Mouse (Mus musculus) embryonic facial prominence, embryonic 12.5 days (tissue): Measurements from ENCODE around the gene Iqcf1. TPM values are rescaled to one million over a fixed set of nuclear protein-coding genes. Genes with fewer than 3 reads are reported as not detected.

Source experiments
- ATAC-seq: fragments of 200-750 bp; cut with Nextera tagmentation; 2 replicates; pipeline ENCODE4 v1.8.0; 2017; ENCODE audit not compliant: insufficient number of reproducible peaks, insufficient read depth, low FRiP score, low TSS enrichment
- H3K27ac ChIP-seq: fragments of 300-500 bp; sonication (generic); 2 replicates; pipeline ENCODE4 v1.5.1; 2016; ENCODE audit warnings: mild to moderate bottlenecking
- H3K27me3 ChIP-seq: fragments of 300-500 bp; sonication (generic); 2 replicates; pipeline ENCODE4 v1.6.1; 2016; ENCODE audit warnings: mild to moderate bottlenecking, moderate library complexity
- H3K36me3 ChIP-seq: fragments of 300-500 bp; sonication (generic); 2 replicates; pipeline ENCODE4 v1.6.1; 2016; ENCODE audit warnings: mild to moderate bottlenecking
- H3K4me1 ChIP-seq: fragments of 300-500 bp; sonication (generic); 2 replicates; pipeline ENCODE4 v1.6.1; 2016
- H3K4me2 ChIP-seq: fragments of 300-500 bp; sonication (generic); replicated peaks from 2 replicates; pipeline ENCODE4 v1.6.1; 2016; ENCODE audit warnings: mild to moderate bottlenecking, moderate library complexity
- H3K4me3 ChIP-seq: fragments of 300-500 bp; sonication (generic); 2 replicates; pipeline ENCODE4 v1.5.1; 2016; ENCODE audit warnings: mild to moderate bottlenecking
- H3K9ac ChIP-seq: fragments of 300-500 bp; sonication (generic); 2 replicates; pipeline ENCODE4 v1.6.1; 2016; ENCODE audit warnings: mild to moderate bottlenecking, moderate library complexity
- H3K9me3 ChIP-seq: fragments of 300-500 bp; sonication (generic); 2 replicates; pipeline ENCODE4 v1.6.1; 2016; ENCODE audit warnings: mild to moderate bottlenecking, moderate library complexity
- WGBS: fragments of 180-500 bp; shearing (Covaris S2); methylation state at CpG from one replicate; pipeline ENCODE4 v1.1.7; 2016; 5-methylcytosine and 5-hydroxymethylcytosine counted together
- polyA plus RNA-seq: library from polyadenylated mRNA; unstranded; fragments of >200 nt; fragmentation: Nextera tagmentation; extraction: Ambion mirVana; gene quantifications from 2 replicates; pipeline ENCODE4 v1.2.1, GENCODE M21; 2016

The Iqcf1 gene
- polyA plus RNA-seq, 1 experiment from 2014 or later, result not detected

DNA sequence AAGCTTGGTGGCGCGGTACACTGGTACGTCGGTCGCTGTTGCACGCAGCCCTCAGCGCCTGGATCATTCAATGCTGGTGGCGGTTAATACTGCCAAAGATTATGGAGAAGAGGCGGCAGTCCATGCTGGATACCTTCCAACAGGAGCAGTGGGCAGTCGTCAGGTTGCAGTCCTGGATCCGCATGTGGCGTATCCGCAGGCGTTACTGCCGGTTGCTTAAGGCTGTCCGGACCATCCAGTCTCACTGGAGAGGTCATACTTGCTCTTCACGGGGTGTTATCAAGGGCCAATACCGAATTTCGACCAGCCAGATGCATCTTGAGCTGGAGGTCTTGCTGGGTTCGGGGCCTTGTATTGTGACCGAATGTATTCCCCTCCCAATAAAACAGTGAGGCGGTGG, 2.1 kb downstream of the Iqcf1 start:
- H3K36me3 ChIP-seq, result no peaks in the 10 kb centered on the region
- H3K9ac ChIP-seq, result no peak overlapping the region
- ATAC-seq, result no peak
- no peak overlapping the region for H3K27ac ChIP-seq
- no peak overlapping the region for H3K4me2 ChIP-seq
- no peak overlapping the region for H3K4me3 ChIP-seq
- no peaks in the 10 kb centered on the region for H3K9me3 ChIP-seq
- no peaks in the 10 kb centered on the region for H3K27me3 ChIP-seq
- H3K4me1 ChIP-seq, result no peaks in the 10 kb centered on the region
- 89% methylated on average over 22 of the region's 22 CpGs for WGBS

DNA sequence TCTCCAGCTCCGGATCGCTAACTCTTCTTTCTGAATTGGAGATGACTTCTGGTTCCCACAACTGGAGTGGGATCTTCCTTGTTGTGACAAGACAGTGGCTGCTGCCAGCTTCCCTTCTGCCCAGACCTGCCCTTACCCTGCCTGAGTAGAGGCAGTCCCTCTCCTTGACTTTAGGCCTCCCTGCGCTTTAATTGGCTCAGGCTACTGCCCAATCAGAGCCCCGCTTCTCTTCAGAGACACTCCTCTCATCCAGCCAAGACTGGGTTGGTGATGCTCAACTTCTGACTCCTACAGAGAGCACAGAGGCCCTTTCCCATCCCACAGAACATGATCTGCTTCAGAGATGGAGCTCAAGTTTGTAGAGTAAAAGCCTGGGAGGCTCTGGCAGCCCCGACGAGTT, 4.5 kb downstream of the Iqcf1 start:
- WGBS, result 75% methylated on average over 6 of the region's 6 CpGs
- no peak for ATAC-seq
- Histone ChIP-seq H3K4me2 (no peak overlapping the region), H3K36me3 (no peaks in the 10 kb centered on the region), H3K27ac (no peak overlapping the region), H3K27me3 (no peaks in the 10 kb centered on the region), H3K4me3 (no peak overlapping the region), H3K9ac (no peak overlapping the region), H3K9me3 (no peaks in the 10 kb centered on the region), H3K4me1 (no peaks in the 10 kb centered on the region)

DNA sequence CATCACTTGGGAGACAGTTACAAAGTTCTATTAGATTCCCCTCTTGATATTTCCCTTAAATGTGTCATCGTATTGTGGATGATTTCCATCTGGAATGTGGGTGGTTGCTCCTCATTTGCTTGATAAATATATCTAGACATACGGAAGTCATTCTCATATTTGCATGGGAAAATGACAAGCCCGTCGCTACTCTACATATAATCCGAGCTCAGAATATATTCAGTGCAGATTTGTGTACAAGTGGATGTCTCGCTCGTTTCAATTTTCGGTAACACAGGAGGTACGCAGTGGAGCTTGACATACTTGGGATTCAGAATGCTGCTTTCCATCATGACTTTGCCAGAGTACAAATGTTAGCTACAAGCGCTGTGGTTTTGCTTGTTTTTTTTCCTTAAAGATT, 9.6 kb downstream of the Iqcf1 start:
- Histone ChIP-seq H3K27ac (no peak overlapping the region), H3K4me2 (no peak overlapping the region), H3K27me3 (no peaks in the 10 kb centered on the region), H3K4me1 (no peaks in the 10 kb centered on the region), H3K9me3 (no peaks in the 10 kb centered on the region), H3K9ac (no peak overlapping the region), H3K4me3 (no peak overlapping the region), H3K36me3 (no peaks in the 10 kb centered on the region)
- 91% methylated on average over 10 of the region's 10 CpGs for WGBS
- ATAC-seq, result no peak

DNA sequence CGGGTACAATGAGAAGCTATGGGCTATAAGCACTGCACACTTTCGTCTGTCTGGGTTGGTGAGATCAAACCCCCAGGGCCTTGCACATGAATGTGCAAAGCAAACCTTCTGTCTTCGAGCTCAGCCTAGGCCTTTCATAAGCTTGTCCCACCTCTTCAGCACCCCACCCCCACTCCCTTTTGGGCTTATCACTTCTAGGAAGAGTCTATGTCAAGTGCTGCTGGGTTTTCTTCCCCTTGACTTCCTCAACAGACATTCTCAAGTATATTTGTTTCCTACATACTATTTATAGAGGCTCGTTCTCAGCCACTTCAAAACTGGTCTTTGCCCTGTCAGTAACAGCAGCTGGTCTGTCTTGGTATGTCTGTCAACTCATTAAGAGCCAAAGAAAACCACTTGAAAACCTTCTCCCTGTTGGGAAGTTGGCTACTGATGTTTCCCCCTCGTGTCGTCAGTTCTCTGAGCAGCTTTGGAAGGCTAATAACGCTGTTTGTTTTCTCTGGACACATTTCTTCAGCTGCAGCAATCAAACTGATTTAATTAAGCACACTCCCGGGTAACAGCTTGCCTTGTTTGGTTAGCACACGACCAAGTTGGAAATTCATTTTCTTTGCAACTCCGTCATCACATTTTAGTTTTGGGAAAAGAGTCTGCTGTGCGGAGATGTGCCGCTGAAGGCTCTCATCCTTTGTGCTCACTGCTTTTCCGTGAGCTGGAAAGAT, 13.1 kb downstream of the Iqcf1 start:
- no peak for ATAC-seq
- H3K9me3 ChIP-seq, result no peaks in the 10 kb centered on the region
- no peak overlapping the region for H3K4me2 ChIP-seq
- no peaks in the 10 kb centered on the region for H3K27me3 ChIP-seq
- no peak overlapping the region for H3K9ac ChIP-seq
- no peaks in the 10 kb centered on the region for H3K36me3 ChIP-seq
- H3K4me1 ChIP-seq, result no peaks in the 10 kb centered on the region
- WGBS, result 63% methylated on average over 13 of the region's 13 CpGs
- H3K27ac ChIP-seq, result no peak overlapping the region
- H3K4me3 ChIP-seq, result no peak overlapping the region

DNA sequence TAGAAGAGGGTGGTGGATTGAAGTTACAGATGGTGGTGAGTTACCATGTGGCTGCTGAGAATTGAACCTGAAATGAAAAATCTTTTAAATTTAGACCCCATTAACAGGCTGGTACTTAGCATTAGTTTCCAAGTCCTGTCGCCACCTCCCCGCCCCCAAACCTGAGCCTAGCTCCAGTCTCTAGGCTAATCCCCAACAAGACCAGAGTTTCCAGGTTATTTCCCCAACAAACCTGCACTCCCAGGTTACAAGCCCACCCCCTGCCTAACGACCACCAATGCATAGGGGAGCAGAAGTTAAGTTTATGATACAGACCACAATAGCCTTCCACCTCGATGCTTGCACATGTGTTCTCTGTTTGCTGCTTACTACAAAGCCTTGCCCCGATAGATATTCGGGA, 13.8 kb downstream of the Iqcf1 start:
- Histone ChIP-seq H3K4me2 (no peak overlapping the region), H3K36me3 (no peaks in the 10 kb centered on the region), H3K4me1 (no peaks in the 10 kb centered on the region), H3K9me3 (no peaks in the 10 kb centered on the region), H3K9ac (no peak overlapping the region), H3K27me3 (no peaks in the 10 kb centered on the region), H3K4me3 (no peak overlapping the region), H3K27ac (no peak overlapping the region)
- ATAC-seq, result no peak
- 76% methylated on average over 6 of the region's 6 CpGs for WGBS

DNA sequence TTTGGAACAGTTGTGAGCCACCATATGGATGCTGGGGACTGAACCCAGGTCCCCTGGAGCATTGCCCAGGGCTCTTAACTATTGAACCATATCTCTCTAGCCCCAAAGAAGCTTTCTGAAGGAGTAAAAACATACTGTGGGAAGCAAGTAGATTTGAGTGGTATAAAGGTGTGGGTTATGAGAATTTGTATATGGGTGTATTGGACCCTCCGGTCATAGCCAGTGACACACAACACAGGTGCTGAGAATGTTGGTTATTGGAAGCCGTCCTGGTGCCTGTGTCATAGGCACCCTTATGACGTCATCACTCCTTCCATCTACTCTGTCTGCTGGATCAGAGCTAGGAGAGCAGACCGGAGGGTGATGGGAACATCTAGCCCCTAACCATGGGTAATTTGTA, 14.5 kb downstream of the Iqcf1 start, which contains the start of gene Iqcf5:
Gene Iqcf5 (plus strand): TSS at position 301 of the 400 bp plus-strand sequence.
- no peak for ATAC-seq
- H3K9me3 ChIP-seq, result no peaks in the 10 kb centered on the region
- no peak within 1 kb of the TSS for H3K27ac ChIP-seq
- H3K4me1 ChIP-seq, result no peaks in the 10 kb centered on the region
- 83% methylated on average over 4 of the region's 4 CpGs for WGBS
- H3K9ac ChIP-seq, result no peak within 1 kb of the TSS
- H3K4me2 ChIP-seq, result no peak within 1 kb of the TSS
- H3K36me3 ChIP-seq, result no peaks in the 10 kb centered on the region
- no peak within 1 kb of the TSS for H3K4me3 ChIP-seq
- no peaks in the 10 kb centered on the region for H3K27me3 ChIP-seq

DNA sequence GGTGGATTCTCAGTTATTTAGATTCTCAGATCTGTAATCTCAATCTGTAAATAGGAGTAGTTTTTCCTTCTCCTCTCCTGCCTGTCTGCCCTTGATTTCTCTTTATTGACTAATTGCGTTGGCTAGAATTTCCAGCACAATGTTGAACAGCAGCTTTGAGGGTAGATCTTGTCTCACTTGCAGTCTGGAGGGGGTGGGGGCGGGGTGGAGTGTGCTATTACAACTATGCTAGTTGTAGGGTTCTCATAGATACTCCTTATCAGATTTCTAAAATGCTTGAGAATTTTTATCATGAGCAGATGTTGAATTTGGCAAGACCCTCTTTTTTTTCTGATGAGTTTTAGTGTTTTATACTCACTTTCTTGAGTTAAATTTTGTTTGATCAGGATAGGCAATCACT, 19.7 kb downstream of the Iqcf1 start:
- H3K4me3 ChIP-seq, result no peak overlapping the region
- 45% methylated on average over 2 of the region's 2 CpGs for whole genome bisulfite sequencing

DNA sequence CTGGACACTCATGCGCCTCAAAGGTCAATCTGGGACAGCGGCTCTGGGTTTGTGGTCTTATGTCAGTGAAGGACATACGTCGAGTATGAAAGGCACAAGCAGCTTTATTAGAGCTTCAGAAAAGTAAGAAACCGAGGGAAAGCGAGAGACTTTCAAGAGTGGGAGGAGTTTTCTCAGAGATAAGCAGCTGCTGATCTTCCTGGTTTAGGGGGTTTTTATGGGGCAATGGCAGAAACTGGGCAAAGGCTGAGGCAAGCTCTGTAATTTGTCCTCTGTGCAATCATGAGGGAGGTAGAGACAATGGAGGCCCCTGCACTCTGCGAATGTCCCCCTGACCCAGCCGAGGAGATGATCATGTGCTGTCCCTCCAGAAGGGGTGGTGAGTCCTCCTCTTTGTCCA, 20.1 kb downstream of the Iqcf1 start:
- H3K4me2 ChIP-seq, result no peak overlapping the region
- H3K9me3 ChIP-seq, result no peaks in the 10 kb centered on the region
- no peak overlapping the region for H3K27ac ChIP-seq
- no peak overlapping the region for H3K4me3 ChIP-seq
- ATAC-seq, result no peak
- no peaks in the 10 kb centered on the region for H3K36me3 ChIP-seq
- H3K4me1 ChIP-seq, result no peaks in the 10 kb centered on the region
- WGBS, result 81% methylated on average over 8 of the region's 8 CpGs
- H3K27me3 ChIP-seq, result no peaks in the 10 kb centered on the region
- H3K9ac ChIP-seq, result no peak overlapping the region

More for the DNA sequence above, 19.7 kb downstream of the Iqcf1 start:
- no peaks in the 10 kb centered on the region for H3K27me3 ChIP-seq
- H3K4me1 ChIP-seq, result no peaks in the 10 kb centered on the region
- no peaks in the 10 kb centered on the region for H3K9me3 ChIP-seq
- H3K4me2 ChIP-seq, result no peak overlapping the region
- H3K9ac ChIP-seq, result no peak overlapping the region
- H3K27ac ChIP-seq, result no peak overlapping the region
- no peak for ATAC-seq
- no peaks in the 10 kb centered on the region for H3K36me3 ChIP-seq

DNA sequence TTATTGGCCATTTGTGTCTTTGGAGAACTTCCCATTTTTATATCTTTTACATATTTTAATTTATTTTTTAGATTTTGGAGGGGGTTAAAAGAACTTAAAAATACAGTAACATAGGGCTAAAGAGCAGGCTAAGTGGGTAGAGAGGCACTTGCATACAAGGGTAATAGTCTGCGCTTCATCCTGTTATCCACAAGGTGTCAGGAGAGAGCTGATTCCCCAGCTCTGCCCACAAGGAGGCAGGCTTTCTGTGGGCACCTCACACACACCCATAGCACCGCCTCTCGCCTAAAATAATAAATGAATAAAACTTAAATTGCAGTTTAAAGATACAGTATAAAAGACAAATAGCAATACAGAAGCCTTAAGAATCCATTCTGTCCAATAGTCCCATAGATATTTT, 32.1 kb downstream of the Iqcf1 start:
- no peaks in the 10 kb centered on the region for H3K27me3 ChIP-seq
- no peaks in the 10 kb centered on the region for H3K4me1 ChIP-seq
- no peak overlapping the region for H3K4me3 ChIP-seq
- no peaks in the 10 kb centered on the region for H3K9me3 ChIP-seq
- H3K9ac ChIP-seq, result no peak overlapping the region
- no peak for ATAC-seq
- H3K27ac ChIP-seq, result no peak overlapping the region
- no peaks in the 10 kb centered on the region for H3K36me3 ChIP-seq
- WGBS, result 34% methylated on average over 3 of the region's 3 CpGs
- no peak overlapping the region for H3K4me2 ChIP-seq

DNA sequence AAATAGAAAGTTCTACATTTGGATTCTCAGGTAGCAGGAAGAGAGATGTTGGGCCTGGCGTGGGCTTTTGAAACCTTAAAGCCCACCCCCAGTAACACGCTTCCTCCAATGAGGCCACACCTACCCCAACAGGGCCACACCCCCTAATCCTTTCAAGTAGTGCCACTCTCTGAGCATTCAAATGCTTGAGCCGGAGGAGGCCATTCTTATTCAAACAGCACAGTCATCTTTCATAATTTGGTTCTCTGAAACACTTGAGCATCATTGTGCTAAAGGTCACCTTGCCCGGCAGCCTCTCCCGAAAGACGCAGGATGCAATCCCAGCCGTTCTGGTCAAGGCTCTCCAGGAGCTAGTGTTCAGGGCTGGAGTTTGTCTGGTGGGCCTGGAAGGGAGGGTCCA, 34.5 kb downstream of the Iqcf1 start:
- H3K9ac ChIP-seq, result no peak overlapping the region
- H3K4me3 ChIP-seq, result no peak overlapping the region
- H3K36me3 ChIP-seq, result no peaks in the 10 kb centered on the region
- no peaks in the 10 kb centered on the region for H3K27me3 ChIP-seq
- H3K4me2 ChIP-seq, result no peak overlapping the region
- no peaks in the 10 kb centered on the region for H3K9me3 ChIP-seq
- H3K4me1 ChIP-seq, result no peaks in the 10 kb centered on the region
- 88% methylated on average over 7 of the region's 7 CpGs for WGBS
- no peak for ATAC-seq
- no peak overlapping the region for H3K27ac ChIP-seq

DNA sequence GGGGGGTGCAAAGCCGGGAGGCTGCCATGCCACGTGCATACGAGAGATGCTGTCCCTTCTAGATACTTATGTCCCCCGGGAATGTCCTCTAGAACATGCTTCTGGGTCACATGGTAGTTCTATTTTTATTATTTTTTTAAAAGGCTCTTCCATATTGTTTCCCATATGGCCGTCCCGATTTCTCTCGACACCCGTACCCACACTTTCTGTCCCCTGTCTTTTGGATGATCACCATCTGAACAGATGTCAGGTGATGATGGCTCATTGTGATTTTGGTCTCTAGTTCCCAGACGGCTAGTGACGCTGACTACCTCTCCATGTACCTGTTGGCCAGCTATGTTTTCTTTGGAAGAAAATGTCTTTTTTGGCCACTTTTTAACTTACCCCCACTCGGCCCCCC, 35.2 kb downstream of the Iqcf1 start:
- Histone ChIP-seq H3K4me2 (no peak overlapping the region), H3K27ac (no peak overlapping the region), H3K4me1 (no peaks in the 10 kb centered on the region), H3K4me3 (no peak overlapping the region), H3K9ac (no peak overlapping the region), H3K36me3 (no peaks in the 10 kb centered on the region), H3K27me3 (no peaks in the 10 kb centered on the region), H3K9me3 (no peaks in the 10 kb centered on the region)
- no peak for ATAC-seq
- WGBS, result 87% methylated on average over 11 of the region's 11 CpGs
